Mouse (Mus musculus): ENCODE data around the gene Msi2.

DNA sequence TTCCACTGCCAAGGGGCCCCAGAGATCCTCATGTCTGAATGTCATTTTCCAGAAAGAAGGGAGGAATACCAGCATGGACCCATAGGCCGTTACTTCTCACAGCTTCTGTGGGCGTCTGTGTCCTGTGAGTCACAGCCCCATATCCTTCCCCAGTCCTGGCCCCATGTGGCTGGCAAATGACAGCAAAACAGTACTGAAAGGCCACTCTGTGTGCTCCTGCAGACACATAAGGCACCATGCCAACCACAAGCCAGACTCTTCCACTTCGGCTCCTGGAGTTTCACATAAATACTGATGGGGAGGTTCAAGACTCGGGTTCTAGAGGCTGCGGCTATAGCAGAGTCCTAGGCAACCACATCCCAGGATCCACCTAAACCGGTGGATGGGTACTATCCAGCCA, 128.7 kb downstream of the Msi2 start:
- no peak for TF ChIP-seq POLR2A (IDR thresholded peaks at IDR 0.05; ENCODE audit: low read depth, low read length)
- TF ChIP-seq CTCF (IDR thresholded peaks at IDR 0.05; ENCODE audit: extremely low read depth, insufficient read depth, insufficient read length, insufficient replicate concordance), result no peak
